Mouse (Mus musculus) hindbrain, embryonic 14.5 days (tissue): ENCODE measurements around the gene Coa7. TPM values are rescaled to one million over a fixed set of nuclear protein-coding genes. Genes with fewer than 3 reads are reported as not detected.

Experiments
- ATAC-seq: fragments of 200-750 bp; cut with Nextera tagmentation; 2 replicates; pipeline ENCODE4 v1.8.0; 2017; ENCODE audit warnings: moderate number of reproducible peaks, mild to moderate bottlenecking, moderate TSS enrichment, moderate library complexity; ENCODE audit not compliant: low FRiP score
- DNase-seq: peaks from one replicate; pipeline ENCODE4 v3.0.0-alpha.2; 2015; ENCODE audit warnings: low spot score
- H3K27ac ChIP-seq: fragments of 300-500 bp; sonication (generic); 2 replicates; pipeline ENCODE4 v1.5.1; 2014; ENCODE audit warnings: mild to moderate bottlenecking, moderate library complexity
- H3K27me3 ChIP-seq: fragments of 300-500 bp; sonication (generic); 2 replicates; pipeline ENCODE4 v1.6.1; 2014; ENCODE audit warnings: mild to moderate bottlenecking, low read length, mixed read lengths; ENCODE audit not compliant: control insufficient read depth, insufficient read depth
- H3K36me3 ChIP-seq: fragments of 300-500 bp; sonication (generic); replicated peaks from 2 replicates; pipeline ENCODE4 v1.6.1; 2014; ENCODE audit not compliant: control insufficient read depth, insufficient read depth
- H3K4me1 ChIP-seq: fragments of 300-500 bp; sonication (generic); replicated peaks from 2 replicates; pipeline ENCODE4 v1.6.1; 2014; ENCODE audit warnings: antibody characterized with exemption, low read length, mixed read lengths; ENCODE audit not compliant: control insufficient read depth, insufficient read depth
- H3K4me2 ChIP-seq: fragments of 300-500 bp; sonication (generic); replicated peaks from 2 replicates; pipeline ENCODE4 v1.6.1; 2014; ENCODE audit warnings: mild to moderate bottlenecking, moderate library complexity
- H3K4me3 ChIP-seq: fragments of 300-500 bp; sonication (generic); replicated peaks from 2 replicates; pipeline ENCODE4 v1.5.1; 2014; ENCODE audit warnings: mild to moderate bottlenecking, low read length
- H3K9ac ChIP-seq: fragments of 300-500 bp; sonication (generic); 2 replicates; pipeline ENCODE4 v1.6.1; 2014
- H3K9me3 ChIP-seq: fragments of 300-500 bp; sonication (generic); 2 replicates; pipeline ENCODE4 v1.6.1; 2016; ENCODE audit warnings: low read length; ENCODE audit not compliant: control insufficient read depth
- WGBS: fragments of 180-500 bp; shearing (Covaris S2); extraction: QIAGEN DNeasy Blood & Tissue Kit; methylation state at CpG from one replicate; pipeline ENCODE4 v1.1.7; 2014; 5-methylcytosine and 5-hydroxymethylcytosine counted together
- polyA plus RNA-seq: library from polyadenylated mRNA; unstranded; fragments of >200 nt; fragmentation: Nextera tagmentation; extraction: Ambion mirVana; gene quantifications from 2 replicates; pipeline ENCODE4 v1.2.1, GENCODE M21; 2014

The Coa7 gene
- polyA plus RNA-seq, 1 experiment from 2014 or later, result 47.9 TPM

GRCm38 (mm10) chr4:108387681-108388253 is 59.8 kb downstream of the Coa7 start:
- DNase-seq (peak; percentile 73), ATAC-seq (peak; percentile 39)
- Histone ChIP-seq H3K4me2 (peak overlapping the region; percentile 62), H3K27ac (peak overlapping the region; percentile 81), H3K4me1 (peaks cover 24% of the 10 kb centered on the region; the same call in 1 of the 2 replicates), H3K36me3 (no peaks in the 10 kb centered on the region), H3K9me3 (no peaks in the 10 kb centered on the region), H3K4me3 (peak overlapping the region; percentile 23), H3K27me3 (no peaks in the 10 kb centered on the region), H3K9ac (peak overlapping the region; percentile 70)
- WGBS, result 4% methylated on average over 18 of the region's 18 CpGs

- no peak for ATAC-seq
- H3K36me3 ChIP-seq, result no peaks in the 10 kb centered on the region
- H3K27me3 ChIP-seq, result no peaks in the 10 kb centered on the region
- no peak for DNase-seq
- H3K9me3 ChIP-seq, result no peaks in the 10 kb centered on the region
- no peak overlapping the region for H3K4me2 ChIP-seq
- H3K4me1 ChIP-seq, result peaks cover 17% of the 10 kb centered on the region; the same call in 1 of the 2 replicates
- WGBS, result 62% methylated on average over 3 of the region's 3 CpGs
- H3K9ac ChIP-seq, result no peak overlapping the region
- H3K27ac ChIP-seq, result no peak overlapping the region
- H3K4me3 ChIP-seq, result no peak overlapping the region
Observed at GRCm38 (mm10) chr4:108388741-108389140, 60.8 kb downstream of the Coa7 start.

- H3K4me3 ChIP-seq, result no peak overlapping the region
- no peak overlapping the region for H3K27ac ChIP-seq
- 83% methylated on average over 5 of the region's 5 CpGs for WGBS
Observed at GRCm38 (mm10) chr4:108391124-108391523, 63.2 kb downstream of the Coa7 start.

More at GRCm38 (mm10) chr4:108391124-108391523, 63.2 kb downstream of the Coa7 start:
- H3K9ac ChIP-seq, result no peak overlapping the region
- H3K27me3 ChIP-seq, result no peaks in the 10 kb centered on the region
- no peaks in the 10 kb centered on the region for H3K36me3 ChIP-seq
- DNase-seq (no peak), ATAC-seq (no peak)
- H3K4me1 ChIP-seq, result peaks cover 17% of the 10 kb centered on the region; the same call in 1 of the 2 replicates
- no peaks in the 10 kb centered on the region for H3K9me3 ChIP-seq
- no peak overlapping the region for H3K4me2 ChIP-seq

Other genes starting within 250 kb of the Coa7 start
- 0.29 and 0.68 TPM in 2 replicates for gene Podn, start 231.7 kb upstream of the Coa7 start, polyA plus RNA-seq
- gene Scp2, start 183.1 kb upstream of the Coa7 start, polyA plus RNA-seq, result 218 and 225 TPM in 2 replicates
- 8.8 and 11.1 TPM in 2 replicates for gene Echdc2, start 162.7 kb upstream of the Coa7 start, polyA plus RNA-seq
- not detected in 2 replicates for gene Zyg11a, start 110.1 kb upstream of the Coa7 start, polyA plus RNA-seq
- gene Zyg11b, start 27.0 kb upstream of the Coa7 start, polyA plus RNA-seq, result 45.3 and 46.0 TPM in 2 replicates
- 5.5 and 7.6 TPM in 2 replicates for gene Shisal2a, start 55.2 kb downstream of the Coa7 start, polyA plus RNA-seq
- 32.6 and 34.9 TPM in 2 replicates for gene Gpx7, start 78.8 kb downstream of the Coa7 start, polyA plus RNA-seq
- 37.7 and 54.8 TPM in 2 replicates for gene Tut4, start 131.3 kb downstream of the Coa7 start, polyA plus RNA-seq